Mouse (Mus musculus) heart, embryonic 14.5 days (tissue): ENCODE measurements at regions not wholly inside any gene's neighbourhood (a gene's known extent, or its start where the extent isn't known, plus 50 kb on each side); places are given as distances from the start of the nearest gene placed in this dataset.

Experiments used
- ATAC-seq: fragments of 200-750 bp; cut with Nextera tagmentation; 2 replicates; pipeline ENCODE4 v1.8.0; 2017; ENCODE audit warnings: low read depth, moderate TSS enrichment; ENCODE audit not compliant: insufficient number of reproducible peaks, insufficient read depth, low FRiP score
- H3K27ac ChIP-seq, 2 experiments: fragments of 200-500 bp in 1 of 2; fragments of 300-500 bp in 1 of 2; sonication (generic) in 1 of 2; replicated peaks in 1 of 2; 2 replicates each; pipeline ENCODE4 v1.5.1; 2012 to 2014; ENCODE audit warnings: low read depth in 2 of 2, low read length in 2 of 2, control low read depth in 1 of 2, mild to moderate bottlenecking in 1 of 2, mixed read lengths in 1 of 2; ENCODE audit not compliant: control insufficient read depth in 1 of 2, insufficient read depth in 1 of 2
- H3K27me3 ChIP-seq: fragments of 300-500 bp; sonication (generic); 2 replicates; pipeline ENCODE4 v1.6.1; 2014; ENCODE audit warnings: mild to moderate bottlenecking, low read length, control low read depth; ENCODE audit not compliant: control insufficient read depth, insufficient read depth
- H3K36me3 ChIP-seq: fragments of 300-500 bp; sonication (generic); 2 replicates; pipeline ENCODE4 v1.6.1; 2014; ENCODE audit warnings: mild to moderate bottlenecking, control low read depth, low read length, mixed read lengths; ENCODE audit not compliant: control insufficient read depth, insufficient read depth
- H3K4me1 ChIP-seq, 2 experiments: fragments of 200-500 bp in 1 of 2; fragments of 300-500 bp in 1 of 2; sonication (generic) in 1 of 2; 2 replicates each; pipeline ENCODE4 v1.6.1; 2012 to 2014; ENCODE audit warnings: low read length in 2 of 2, control low read depth in 1 of 2, mixed read lengths in 1 of 2; ENCODE audit not compliant: control insufficient read depth in 2 of 2, insufficient read depth in 2 of 2
- H3K4me2 ChIP-seq: fragments of 300-500 bp; sonication (generic); 2 replicates; pipeline ENCODE4 v1.6.1; 2014; ENCODE audit warnings: mild to moderate bottlenecking, low read length
- H3K4me3 ChIP-seq, 2 experiments: fragments of 200-500 bp in 1 of 2; fragments of 300-500 bp in 1 of 2; sonication (generic) in 1 of 2; 2 replicates each; pipeline ENCODE4 v1.5.1; 2012 to 2014; ENCODE audit warnings: low read length in 2 of 2, mild to moderate bottlenecking in 2 of 2, control low read depth in 1 of 2, low read depth in 1 of 2, moderate library complexity in 1 of 2; ENCODE audit not compliant: control insufficient read depth in 1 of 2, insufficient read depth in 1 of 2
- H3K9ac ChIP-seq: fragments of 300-500 bp; sonication (generic); 2 replicates; pipeline ENCODE4 v1.6.1; 2014; ENCODE audit warnings: mild to moderate bottlenecking, low read length
- H3K9me3 ChIP-seq: fragments of 300-500 bp; sonication (generic); 2 replicates; pipeline ENCODE4 v1.6.1; 2016; ENCODE audit warnings: low read length, control low read depth; ENCODE audit not compliant: control insufficient read depth
- WGBS: fragments of 180-500 bp; shearing (Covaris S2); extraction: QIAGEN DNeasy Blood & Tissue Kit; methylation state at CpG from one replicate; pipeline ENCODE4 v1.1.7; 2014; 5-methylcytosine and 5-hydroxymethylcytosine counted together

DNA sequence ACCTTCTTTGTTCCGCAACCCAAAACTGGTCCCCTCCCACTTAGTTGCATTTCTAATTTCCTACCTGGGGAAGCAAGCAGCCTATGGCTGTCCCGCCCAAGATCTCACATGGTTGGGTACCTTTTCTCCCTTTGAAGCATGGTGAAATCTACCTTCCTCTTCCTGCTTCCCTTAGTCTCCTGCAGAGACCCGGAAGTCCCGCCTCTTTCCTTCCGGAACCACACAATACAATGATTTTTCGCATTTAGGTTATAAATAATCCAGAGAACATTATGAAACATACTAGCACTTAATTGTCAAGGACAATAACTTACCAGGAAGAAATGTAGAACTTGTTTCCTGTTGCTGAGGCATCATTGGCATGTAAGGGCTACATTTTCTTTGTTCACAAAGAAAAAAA, 58.8 kb downstream of the 1700009N14Rik start:
- Histone ChIP-seq H3K27ac (no peak overlapping the region), H3K27me3 (no peaks in the 10 kb centered on the region), H3K4me1 (no peaks in the 10 kb centered on the region), H3K4me2 (no peak overlapping the region), H3K4me3 (no peak overlapping the region), H3K9ac (no peak overlapping the region), H3K36me3 (no peaks in the 10 kb centered on the region), H3K9me3 (no peaks in the 10 kb centered on the region)
- no peak for ATAC-seq
- 89% methylated on average over 6 of the region's 6 CpGs for WGBS

DNA sequence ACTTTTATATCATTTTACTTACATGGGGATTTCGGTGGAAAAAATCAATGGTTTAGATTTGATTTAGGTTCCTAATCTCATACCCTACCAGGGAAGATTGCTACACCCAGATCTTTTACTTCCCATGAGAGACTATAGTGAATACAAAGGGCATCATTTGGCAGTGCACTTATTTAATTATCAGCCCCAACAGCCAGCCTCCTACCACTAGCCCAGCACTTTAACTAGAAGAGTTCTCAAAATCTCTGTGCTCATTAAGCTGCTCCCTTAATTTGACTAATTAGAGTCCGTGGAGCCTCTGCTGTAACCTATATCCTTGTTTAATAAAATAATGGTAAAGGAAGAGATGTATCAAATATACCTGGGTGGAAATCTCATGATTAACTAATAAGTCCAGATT, 77.4 kb downstream of the 1700009N14Rik start:
- Histone ChIP-seq H3K4me3 (no peak overlapping the region), H3K27me3 (no peaks in the 10 kb centered on the region), H3K4me2 (no peak overlapping the region), H3K4me1 (no peaks in the 10 kb centered on the region), H3K9ac (no peak overlapping the region), H3K27ac (no peak overlapping the region), H3K9me3 (no peaks in the 10 kb centered on the region), H3K36me3 (no peaks in the 10 kb centered on the region)
- 80% methylated on average over 2 of the region's 2 CpGs for WGBS
- ATAC-seq: no peak

DNA sequence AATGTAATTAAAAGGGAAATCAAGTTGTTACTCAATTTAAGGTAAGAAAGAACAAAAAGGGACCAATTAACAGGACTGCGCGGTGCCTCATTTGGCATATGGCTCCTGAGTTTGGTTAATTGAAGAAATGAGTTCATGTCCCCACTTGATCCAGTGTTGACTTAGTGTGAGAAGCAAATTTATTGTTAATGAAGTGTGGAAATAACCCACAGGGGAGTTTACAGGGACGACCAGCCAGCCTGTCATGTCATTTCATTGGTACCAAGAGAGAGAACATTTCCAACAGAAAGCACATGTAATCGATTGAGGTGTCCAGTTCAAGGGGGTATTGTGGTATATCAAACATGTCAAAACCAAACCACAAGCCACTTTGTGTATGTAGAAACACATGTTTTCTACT, 78.6 kb downstream of the 1700009N14Rik start:
- WGBS: 73% methylated on average over 4 of the region's 4 CpGs
- Histone ChIP-seq H3K36me3 (no peaks in the 10 kb centered on the region), H3K4me2 (no peak overlapping the region), H3K4me1 (no peaks in the 10 kb centered on the region), H3K9ac (no peak overlapping the region), H3K27ac (no peak overlapping the region), H3K27me3 (no peaks in the 10 kb centered on the region), H3K4me3 (no peak overlapping the region), H3K9me3 (no peaks in the 10 kb centered on the region)
- no peak for ATAC-seq

DNA sequence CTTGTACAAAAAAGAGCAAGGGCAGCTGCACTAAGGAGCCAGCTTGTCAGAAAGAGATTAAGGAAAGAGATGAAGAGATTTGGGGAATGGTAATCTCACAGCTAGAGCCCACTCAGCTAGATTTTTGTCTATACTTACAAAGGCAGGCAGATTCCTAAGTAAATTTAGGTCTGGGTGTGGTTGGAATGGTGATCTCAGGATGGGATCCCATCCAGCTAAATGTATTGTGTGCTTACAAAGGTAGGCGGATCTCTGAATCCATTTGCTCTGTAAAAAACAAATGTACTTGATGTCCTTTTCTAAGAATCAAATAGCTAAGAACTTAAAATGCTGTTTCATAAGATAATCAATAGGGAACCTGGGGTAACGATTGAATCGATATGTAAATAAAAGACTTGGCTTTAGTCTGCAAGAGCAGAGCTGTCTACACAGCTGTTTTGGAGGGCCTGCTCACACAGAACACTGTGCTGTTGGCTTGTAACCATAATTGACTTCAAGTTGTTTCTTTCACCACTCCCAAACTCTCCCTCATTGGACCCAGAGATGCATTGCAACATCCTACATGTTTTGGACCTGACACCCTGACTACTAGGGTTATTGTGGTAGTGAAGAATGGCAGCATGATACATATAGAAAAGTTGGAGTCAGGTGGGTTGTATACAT, 106.1 kb downstream of the 1700009N14Rik start:
- H3K4me1 ChIP-seq: no peaks in the 10 kb centered on the region
- 88% methylated on average over 3 of the region's 3 CpGs for WGBS
- H3K27me3 ChIP-seq: no peaks in the 10 kb centered on the region
- no peaks in the 10 kb centered on the region for H3K9me3 ChIP-seq
- no peak overlapping the region for H3K27ac ChIP-seq
- ATAC-seq: no peak
- H3K4me3 ChIP-seq: no peak overlapping the region
- H3K9ac ChIP-seq: no peak overlapping the region
- no peak overlapping the region for H3K4me2 ChIP-seq
- no peaks in the 10 kb centered on the region for H3K36me3 ChIP-seq

DNA sequence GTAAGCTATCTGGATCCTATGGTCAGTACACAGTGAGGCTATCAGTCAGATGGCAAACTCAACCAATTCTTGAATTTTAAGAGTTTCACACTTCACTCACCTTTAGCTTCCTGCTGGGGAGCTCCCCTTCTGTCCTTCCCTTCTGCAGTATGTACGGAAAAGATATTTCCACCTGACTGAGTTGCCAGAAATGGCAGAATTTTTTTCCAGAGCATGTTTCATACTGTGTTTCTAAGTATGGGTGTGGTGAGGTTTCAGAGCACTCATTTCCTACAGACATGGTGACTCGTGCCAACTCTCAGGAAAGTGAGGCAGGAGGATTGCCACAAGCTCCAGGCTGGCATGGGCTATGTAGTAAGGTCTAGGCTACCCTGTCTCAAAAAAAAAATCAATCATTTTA, 147.3 kb downstream of the 1700009N14Rik start:
- H3K36me3 ChIP-seq: no peaks in the 10 kb centered on the region
- H3K9me3 ChIP-seq: no peaks in the 10 kb centered on the region
- H3K4me3 ChIP-seq: no peak overlapping the region
- H3K27me3 ChIP-seq: no peaks in the 10 kb centered on the region
- no peak for ATAC-seq
- no peak overlapping the region for H3K4me2 ChIP-seq
- H3K27ac ChIP-seq: no peak overlapping the region
- 66% methylated on average over 2 of the region's 2 CpGs for WGBS
- no peak overlapping the region for H3K9ac ChIP-seq
- H3K4me1 ChIP-seq: no peaks in the 10 kb centered on the region

DNA sequence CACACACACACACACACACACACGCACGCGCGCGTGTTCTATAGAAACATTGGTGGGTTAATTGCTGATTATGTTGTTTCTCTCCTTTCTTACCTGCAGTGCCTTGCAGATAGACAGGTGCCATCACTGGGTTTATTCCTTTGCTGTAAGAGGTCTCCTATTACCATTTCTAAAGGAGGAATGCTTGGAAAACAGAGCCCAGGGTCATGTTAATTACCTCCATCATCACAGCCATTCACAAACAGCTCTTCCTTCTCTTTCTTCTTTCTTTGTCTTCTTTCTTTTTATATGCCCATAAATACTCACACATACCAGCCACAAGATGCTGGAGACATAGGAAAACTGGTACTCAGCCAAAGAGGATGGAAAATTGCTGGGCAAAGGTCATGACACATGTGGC, 155.0 kb downstream of the 1700009N14Rik start:
- no peaks in the 10 kb centered on the region for H3K27me3 ChIP-seq
- no peak overlapping the region for H3K4me2 ChIP-seq
- ATAC-seq: no peak
- no peaks in the 10 kb centered on the region for H3K9me3 ChIP-seq
- H3K36me3 ChIP-seq: no peaks in the 10 kb centered on the region
- H3K9ac ChIP-seq: no peak overlapping the region
- no peak overlapping the region for H3K27ac ChIP-seq
- no peak overlapping the region for H3K4me3 ChIP-seq
- H3K4me1 ChIP-seq: no peaks in the 10 kb centered on the region
- 93% methylated on average over 5 of the region's 5 CpGs for WGBS

DNA sequence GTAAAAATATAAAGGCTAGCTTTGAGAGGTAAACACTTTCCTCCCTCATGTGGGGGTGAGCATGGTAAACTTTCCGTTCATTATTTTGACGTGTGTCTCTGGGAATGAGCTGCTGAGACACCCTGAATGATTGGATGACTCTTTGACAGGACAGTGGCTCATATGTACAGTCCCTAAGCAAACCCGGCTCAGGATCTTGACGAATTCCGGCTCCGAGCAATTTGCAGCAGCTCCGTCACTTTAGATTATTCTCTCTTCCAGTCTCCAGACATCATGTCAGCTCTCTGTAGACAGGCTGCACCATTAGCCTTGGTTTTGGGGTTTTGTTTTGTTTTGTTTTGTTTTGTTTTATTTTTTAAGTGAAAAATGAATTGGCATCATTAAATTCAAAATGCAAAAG, 194.0 kb downstream of the 1700009N14Rik start:
- no peaks in the 10 kb centered on the region for H3K9me3 ChIP-seq
- H3K4me3 ChIP-seq: no peak overlapping the region
- WGBS: 70% methylated on average over 7 of the region's 7 CpGs
- H3K27ac ChIP-seq: no peak overlapping the region
- no peak overlapping the region for H3K9ac ChIP-seq
- H3K27me3 ChIP-seq: no peaks in the 10 kb centered on the region
- ATAC-seq: no peak
- H3K4me2 ChIP-seq: no peak overlapping the region
- H3K4me1 ChIP-seq: no peaks in the 10 kb centered on the region
- H3K36me3 ChIP-seq: no peaks in the 10 kb centered on the region

DNA sequence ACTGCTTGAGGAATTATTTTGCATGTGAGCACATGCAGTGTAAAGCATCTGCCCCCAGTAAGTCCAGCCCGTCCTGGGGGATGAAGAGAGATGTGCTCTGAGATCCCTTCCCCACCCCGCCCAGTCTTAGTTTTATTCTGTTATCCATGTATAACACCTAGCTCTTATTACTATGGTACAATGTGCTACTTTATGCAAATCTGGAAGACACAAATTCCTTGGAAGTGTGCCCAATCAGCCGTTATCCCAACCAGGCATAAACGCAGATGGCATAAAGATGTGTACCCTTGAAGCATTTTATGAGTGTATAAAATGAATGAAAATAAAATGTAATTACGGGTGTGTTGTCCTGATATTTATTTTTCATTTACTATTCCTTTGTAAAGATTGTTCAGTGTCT, 194.8 kb downstream of the 1700009N14Rik start:
- WGBS: 78% methylated on average over 5 of the region's 5 CpGs
- H3K4me2 ChIP-seq: no peak overlapping the region
- no peaks in the 10 kb centered on the region for H3K4me1 ChIP-seq
- no peak overlapping the region for H3K4me3 ChIP-seq
- H3K36me3 ChIP-seq: no peaks in the 10 kb centered on the region
- H3K27ac ChIP-seq: no peak overlapping the region
- ATAC-seq: no peak
- H3K9me3 ChIP-seq: no peaks in the 10 kb centered on the region
- H3K9ac ChIP-seq: no peak overlapping the region
- H3K27me3 ChIP-seq: no peaks in the 10 kb centered on the region
